Mouse (Mus musculus) ES-E14 (cell line): ENCODE measurements around the gene Hist1h2ao. TPM values are rescaled to one million over a fixed set of nuclear protein-coding genes. Genes with fewer than 3 reads are reported as not detected.
"Not testable (repeated sequence)": the region's sequence is repeated elsewhere in the genome, so short reads cannot be mapped to it uniquely, and the experiment has no call there.

ENCODE experiments used
- DNase-seq: peaks from one replicate; pipeline ENCODE4 v3.0.0-alpha.2; 2013; ENCODE audit warnings: low read depth, low spot score
- H3K27ac ChIP-seq: 2 replicates; pipeline ENCODE4 v1.5.1; 2012; ENCODE audit warnings: low read depth, mild to moderate bottlenecking, low read length, moderate library complexity, mixed read lengths; ENCODE audit not compliant: poor library complexity, insufficient read depth, severe bottlenecking
- H3K36me3 ChIP-seq: 2 replicates; pipeline ENCODE4 v1.6.1; 2012; ENCODE audit warnings: mild to moderate bottlenecking, low read length, moderate library complexity, mixed read lengths; ENCODE audit not compliant: control insufficient read depth, poor library complexity, insufficient read depth, severe bottlenecking
- H3K4me1 ChIP-seq, 2 experiments: fragments of 150-350 bp in 1 of 2; sonication (generic) in 1 of 2; 2 replicates each; pipeline ENCODE4 v1.6.1; 2012; ENCODE audit warnings: low read length in 2 of 2, mild to moderate bottlenecking in 1 of 2, mixed read lengths in 1 of 2; ENCODE audit not compliant: control insufficient read depth in 2 of 2, insufficient read depth in 2 of 2, poor library complexity in 1 of 2
- H3K4me3 ChIP-seq, 2 experiments: fragments of 150-350 bp in 1 of 2; sonication (generic) in 1 of 2; 2 replicates each; pipeline ENCODE4 v1.5.1; 2012; ENCODE audit warnings: low read length in 2 of 2, low read depth in 1 of 2, mild to moderate bottlenecking in 1 of 2, mixed read lengths in 1 of 2; ENCODE audit not compliant: insufficient read depth in 1 of 2, poor library complexity in 1 of 2, severe bottlenecking in 1 of 2
- H3K9ac ChIP-seq: 2 replicates; pipeline ENCODE4 v1.6.1; 2012; ENCODE audit warnings: low read depth, mild to moderate bottlenecking, low read length, mixed read lengths; ENCODE audit not compliant: poor library complexity, insufficient read depth, severe bottlenecking
- H3K9me3 ChIP-seq: fragments of 150-350 bp; sonication (generic); 2 replicates; pipeline ENCODE4 v1.6.1; 2012; ENCODE audit warnings: low read depth, mild to moderate bottlenecking, low read length; ENCODE audit not compliant: control insufficient read depth, insufficient read depth
- CHD2 ChIP-seq: IDR thresholded peaks from 2 replicates; pipeline ENCODE4 v1.6.1; 2014; ENCODE audit warnings: mild to moderate bottlenecking, low read depth, low read length, inconsistent platforms
- HCFC1 ChIP-seq: IDR thresholded peaks from 2 replicates; pipeline ENCODE4 v1.6.1; 2012; ENCODE audit warnings: low read length, inconsistent platforms, borderline replicate concordance; ENCODE audit not compliant: insufficient read depth
- MAFK ChIP-seq: IDR thresholded peaks from 2 replicates; pipeline ENCODE4 v1.6.1; 2014; ENCODE audit warnings: mild to moderate bottlenecking, low read depth, low read length, inconsistent platforms; ENCODE audit not compliant: insufficient read depth
- ZC3H11A ChIP-seq: IDR thresholded peaks from 2 replicates; pipeline ENCODE4 v1.6.1; 2012; ENCODE audit warnings: low read depth, mild to moderate bottlenecking, inconsistent platforms, low read length, borderline replicate concordance
- ZNF384 ChIP-seq: IDR thresholded peaks from 2 replicates; pipeline ENCODE4 v1.6.1; 2012; ENCODE audit warnings: low read depth, low read length, inconsistent platforms
- in situ Hi-C, 2 experiments: fragments of 600-800 bp; cut with MboI; formaldehyde crosslinking; loops; one replicate each; pipeline ENCODE4 v1.15.1; 2025; ENCODE audit warnings: low sequenced_read_pairs in 2 of 2, inconsistent platforms in 1 of 2; ENCODE audit not compliant: unreplicated experiment in 2 of 2
- total RNA-seq: library from RNA; depleted of rRNA; stranded (reverse); fragments of 300-350 nt; gene quantifications from 2 replicates; pipeline ENCODE4 v1.2.3, GENCODE M21; 2012

Gene Hist1h2ao
- total RNA-seq, 1 experiment = not detected

DNA sequence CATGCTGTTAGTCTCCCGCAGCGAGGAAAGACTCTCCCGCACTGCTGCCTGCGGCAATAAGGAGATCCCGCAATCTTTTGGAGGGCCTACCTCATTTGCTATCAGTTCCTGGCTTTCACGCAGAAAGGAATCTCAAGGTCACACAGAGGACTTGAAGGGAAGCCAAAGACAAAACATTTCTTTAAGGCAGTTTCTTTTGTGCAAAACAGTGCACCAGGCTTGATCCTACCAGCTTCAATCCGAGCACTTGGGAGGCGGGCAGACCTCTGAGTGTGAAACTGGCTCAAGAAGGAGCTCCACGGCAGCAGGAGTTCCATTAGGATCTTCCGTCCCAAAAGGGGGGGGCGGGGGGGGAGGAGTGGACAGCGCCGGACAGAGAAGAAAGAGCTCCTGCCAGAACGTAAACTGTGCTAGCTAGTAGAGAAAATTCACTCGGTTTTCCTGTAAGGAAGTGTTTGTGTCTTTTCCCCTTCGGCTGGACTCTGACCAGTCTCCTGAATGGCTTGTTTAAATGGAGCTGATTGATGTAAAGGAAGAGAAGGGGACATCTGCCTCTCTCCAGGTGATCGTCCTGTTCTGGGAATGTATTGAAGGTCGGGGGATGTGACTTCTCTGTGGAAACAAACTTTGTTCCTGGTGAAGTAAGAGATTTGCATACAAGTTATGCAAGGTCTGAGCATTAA lies 19.5 kb upstream of the Hist1h2ao start:
- peak; percentile 59 for DNase-seq
- peak overlapping the region; percentile 64; the same call in 1 of the 2 replicates for H3K27ac ChIP-seq
- peak overlapping the region; percentile 20; the same call in 1 of the 2 replicates for H3K9ac ChIP-seq
- peak overlapping the region; percentile 8 to 19; a peak in 2 of 4 replicates for H3K4me3 ChIP-seq
- no peaks in the 10 kb centered on the region for H3K36me3 ChIP-seq
- H3K9me3 ChIP-seq = no peaks in the 10 kb centered on the region
- H3K4me1 ChIP-seq = peaks cover 7% of the 10 kb centered on the region in 2 experiments; a peak in 3 of 4 replicates
- in situ Hi-C loops = no loop called here
- TF ChIP-seq MAFK = no peak
- no peak for TF ChIP-seq ZC3H11A
- TF ChIP-seq HCFC1 = no peak
- no peak for TF ChIP-seq ZNF384
- no peak for TF ChIP-seq CHD2

DNA sequence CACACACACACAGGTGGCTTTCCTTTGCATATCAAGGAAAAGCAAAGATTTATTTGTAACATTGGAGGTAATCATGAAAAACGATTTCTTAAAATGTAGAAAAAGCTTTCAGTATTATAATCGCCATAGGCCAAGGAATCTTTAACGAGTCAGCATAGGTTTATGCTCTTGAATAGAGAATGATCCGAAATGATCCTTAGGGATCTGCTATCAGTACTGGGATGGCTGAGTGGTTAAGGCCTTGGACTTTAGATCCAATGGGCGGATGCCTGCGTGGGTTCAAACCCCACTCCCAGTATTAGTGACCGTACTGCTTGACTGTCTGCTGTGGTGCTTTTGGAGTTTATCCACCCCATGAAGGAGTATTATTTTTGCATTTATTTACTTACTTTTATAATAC lies 14.7 kb upstream of the Hist1h2ao start:
- no peak overlapping the region for H3K27ac ChIP-seq
- no peak for TF ChIP-seq ZC3H11A
- TF ChIP-seq MAFK = 0 out of 2 replicates have a peak, but pooled peaks have one; percentile 17
- peaks cover 5% of the 10 kb centered on the region in 2 experiments; a peak in 2 of 4 replicates for H3K4me1 ChIP-seq
- in situ Hi-C loops = no loop called here
- no peak for DNase-seq
- no peak overlapping the region for H3K9ac ChIP-seq
- no peaks in the 10 kb centered on the region for H3K36me3 ChIP-seq
- H3K4me3 ChIP-seq = no peak overlapping the region
- no peaks in the 10 kb centered on the region for H3K9me3 ChIP-seq

DNA sequence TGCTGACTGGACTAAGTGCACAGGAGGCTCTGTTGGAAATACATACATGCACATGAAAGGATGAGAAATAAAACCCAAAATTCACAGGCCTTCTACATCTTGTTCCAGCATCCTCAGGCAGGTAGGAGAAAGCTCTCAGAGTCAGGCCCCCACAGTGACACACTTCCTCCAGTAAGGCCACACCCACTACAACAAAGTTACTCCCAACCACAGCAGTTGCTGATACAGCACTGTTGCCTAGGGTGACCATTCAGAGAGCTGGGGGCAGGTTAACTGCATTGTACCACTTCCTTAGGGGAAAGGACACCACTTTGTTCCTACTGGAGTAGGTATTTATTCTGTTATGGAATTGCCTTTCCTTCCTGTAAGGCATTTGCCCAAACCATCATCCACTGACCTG lies 13.1 kb upstream of the Hist1h2ao start:
- H3K9ac ChIP-seq, H3K9me3 ChIP-seq, DNase-seq, in situ Hi-C loops, H3K36me3 ChIP-seq, H3K27ac ChIP-seq, H3K4me3 ChIP-seq, H3K4me1 ChIP-seq: not testable (repeated sequence)

DNA sequence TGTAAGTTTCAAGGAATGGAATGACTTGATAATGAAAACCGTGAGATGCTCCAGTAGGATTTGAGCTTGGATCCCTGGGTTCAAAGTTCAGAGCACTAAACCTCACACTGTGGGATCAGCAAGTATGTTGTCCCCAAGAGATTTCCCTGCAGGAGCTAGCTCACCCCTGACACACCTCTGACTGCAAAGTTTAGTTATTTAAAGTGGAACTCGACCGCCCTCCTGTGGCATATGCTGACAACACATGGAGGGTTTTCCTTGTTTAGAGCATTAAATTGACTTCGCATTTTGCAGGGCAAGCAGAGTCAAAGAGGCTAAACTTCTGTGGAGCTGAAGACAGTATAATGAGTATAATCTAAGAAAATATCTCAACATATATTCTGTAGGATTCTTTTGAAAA lies 7.2 kb upstream of the Hist1h2ao start:
- H3K4me3 ChIP-seq, in situ Hi-C loops, H3K4me1 ChIP-seq, H3K27ac ChIP-seq, H3K36me3 ChIP-seq, H3K9me3 ChIP-seq, H3K9ac ChIP-seq, DNase-seq: not testable (repeated sequence)

DNA sequence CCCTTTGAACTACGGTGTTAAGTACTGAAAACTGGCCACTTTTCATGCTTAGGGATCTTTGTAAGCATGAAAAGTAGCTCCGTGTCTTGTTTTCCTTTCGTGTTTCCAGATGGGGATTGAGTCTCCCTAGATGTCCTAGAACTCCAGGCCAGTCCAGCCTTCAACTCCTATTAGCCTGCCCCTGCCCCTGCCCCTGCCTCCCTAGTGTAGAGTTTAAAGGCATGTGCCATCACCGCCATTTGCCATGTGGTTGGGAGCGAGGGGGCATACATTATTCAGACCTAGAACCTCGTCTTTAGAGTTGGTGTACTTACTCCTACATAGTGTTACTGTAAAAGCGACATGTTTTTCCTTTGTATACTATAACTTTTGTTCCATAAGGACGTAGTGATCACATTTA lies 809 bp downstream of the Hist1h2ao start:
- H3K9me3 ChIP-seq, H3K4me1 ChIP-seq, H3K4me3 ChIP-seq, H3K9ac ChIP-seq, H3K27ac ChIP-seq, H3K36me3 ChIP-seq, DNase-seq, in situ Hi-C loops: not testable (repeated sequence)

DNA sequence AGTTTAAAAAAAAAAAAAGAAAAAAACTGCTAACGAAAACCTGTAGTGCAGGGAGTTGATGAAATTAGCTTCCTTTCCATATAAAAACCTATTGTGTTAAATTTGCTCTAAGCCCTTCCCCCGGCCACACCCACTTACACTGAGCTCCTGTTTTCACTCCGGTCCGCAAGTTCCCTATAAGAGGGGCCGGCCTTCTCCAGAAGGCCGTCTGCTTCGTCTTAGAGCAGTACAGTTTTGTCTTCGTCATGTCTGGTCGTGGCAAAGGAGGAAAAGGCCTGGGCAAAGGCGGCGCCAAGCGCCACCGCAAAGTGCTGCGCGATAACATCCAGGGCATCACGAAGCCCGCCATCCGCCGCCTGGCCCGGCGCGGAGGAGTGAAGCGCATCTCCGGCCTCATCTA lies 1.3 kb downstream of the Hist1h2ao start, which contains the start of gene Hist1h4m:
TSS of gene Hist1h4m (plus strand) at position 208 of the 400 bp plus-strand sequence.
- H3K9me3 ChIP-seq, DNase-seq, H3K36me3 ChIP-seq, H3K4me3 ChIP-seq, H3K27ac ChIP-seq, H3K9ac ChIP-seq, in situ Hi-C loops, H3K4me1 ChIP-seq: not testable (repeated sequence)

DNA sequence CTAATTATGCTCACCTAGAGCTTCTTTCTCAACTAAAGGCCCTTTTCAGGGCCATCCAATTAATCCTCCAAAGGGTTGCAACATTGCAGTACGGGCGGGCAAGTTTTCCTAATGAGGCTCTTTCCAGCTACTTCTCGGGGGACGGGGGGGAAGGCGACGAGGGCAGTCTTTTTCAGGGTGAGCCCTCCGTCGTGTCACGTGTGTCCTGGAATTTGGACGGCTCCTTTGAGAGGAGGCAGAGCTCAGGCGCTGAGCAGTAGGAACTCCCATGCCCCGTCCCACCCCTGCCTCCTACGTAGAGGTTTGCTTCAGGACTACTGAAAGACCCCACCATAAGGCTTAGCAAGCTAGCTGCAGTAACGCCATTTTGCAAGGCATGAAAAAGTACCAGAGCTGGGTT lies 1.8 kb downstream of the Hist1h2ao start:
- H3K4me1 ChIP-seq, DNase-seq, H3K36me3 ChIP-seq, H3K9me3 ChIP-seq, in situ Hi-C loops, H3K4me3 ChIP-seq, H3K27ac ChIP-seq, H3K9ac ChIP-seq: not testable (repeated sequence)
